Mouse (Mus musculus) cerebellum, postnatal 36 days (tissue): ENCODE results near the gene Vwc2.

Experiments
- DNase-seq, 2 experiments: peaks; one replicate each; pipeline ENCODE4 v3.0.0; 2021 to 2022; ENCODE audit warnings: mixed read lengths in 2 of 2

Vwc2 gene

GRCm38 (mm10) chr11:11242694-11243377, 128.8 kb downstream of the Vwc2 start:
- no peak for DNase-seq

GRCm38 (mm10) chr11:11257348-11257747, 143.3 kb downstream of the Vwc2 start:
- no peak for DNase-seq

GRCm38 (mm10) chr11:11280128-11280527, 166.1 kb downstream of the Vwc2 start:
- no peak for DNase-seq

- no peak for DNase-seq
These were observed 169.5 kb downstream of the Vwc2 start for GRCm38 (mm10) chr11:11283512-11283911.
